Mouse (Mus musculus) liver, postnatal 0 days (tissue): Measurements from ENCODE around the gene Cdk7. TPM values are rescaled to one million over a fixed set of nuclear protein-coding genes. Genes with fewer than 3 reads are reported as not detected.

Experiments used
- ATAC-seq: fragments of 200-750 bp; cut with Nextera tagmentation; 2 replicates; pipeline ENCODE4 v1.8.0; 2017; ENCODE audit warnings: mild to moderate bottlenecking, moderate library complexity
- DNase-seq: peaks from one replicate; pipeline ENCODE4 v3.0.0-alpha.2; 2016
- H3K27ac ChIP-seq: fragments of 300-500 bp; sonication (generic); 2 replicates; pipeline ENCODE4 v1.5.1; 2014; ENCODE audit warnings: antibody characterized with exemption, moderate library complexity, mild to moderate bottlenecking, low read depth
- H3K27me3 ChIP-seq: fragments of 300-500 bp; sonication (generic); 2 replicates; pipeline ENCODE4 v1.6.1; 2014; ENCODE audit warnings: low read length, control low read depth, mixed read lengths; ENCODE audit not compliant: insufficient read depth
- H3K36me3 ChIP-seq: fragments of 300-500 bp; sonication (generic); replicated peaks from 2 replicates; pipeline ENCODE4 v1.6.1; 2014; ENCODE audit warnings: mild to moderate bottlenecking, control low read depth, low read length, moderate library complexity, mixed read lengths; ENCODE audit not compliant: insufficient read depth
- H3K4me1 ChIP-seq: fragments of 300-500 bp; sonication (generic); 2 replicates; pipeline ENCODE4 v1.6.1; 2014; ENCODE audit warnings: antibody characterized with exemption, mild to moderate bottlenecking, control low read depth; ENCODE audit not compliant: insufficient read depth
- H3K4me2 ChIP-seq: fragments of 300-500 bp; sonication (generic); 2 replicates; pipeline ENCODE4 v1.6.1; 2014; ENCODE audit warnings: low read depth, mild to moderate bottlenecking, low read length, moderate library complexity, mixed read lengths
- H3K4me3 ChIP-seq: fragments of 300-500 bp; sonication (generic); 2 replicates; pipeline ENCODE4 v1.5.1; 2014; ENCODE audit warnings: low read depth, low read length
- H3K9ac ChIP-seq: fragments of 300-500 bp; sonication (generic); replicated peaks from 2 replicates; pipeline ENCODE4 v1.6.1; 2014; ENCODE audit warnings: mild to moderate bottlenecking, moderate library complexity
- H3K9me3 ChIP-seq: fragments of 300-500 bp; sonication (generic); 2 replicates; pipeline ENCODE4 v1.6.1; 2016; ENCODE audit warnings: mild to moderate bottlenecking, control low read depth, low read length, mixed read lengths
- CTCF ChIP-seq: sonication (generic); IDR thresholded peaks from 2 replicates; pipeline ENCODE4 v1.5.1; 2016; ENCODE audit warnings: antibody characterized with exemption, low read depth
- EP300 ChIP-seq: IDR thresholded peaks from 2 replicates; pipeline ENCODE4 v1.6.1; 2016; ENCODE audit warnings: antibody characterized with exemption, low read depth, mild to moderate bottlenecking
- WGBS: fragments of 180-500 bp; shearing (Covaris S2); extraction: QIAGEN DNeasy Blood & Tissue Kit; methylation state at CpG from one replicate; pipeline ENCODE4 v1.1.7; 2014; ENCODE audit not compliant: insufficient replicate concordance; 5-methylcytosine and 5-hydroxymethylcytosine counted together
- polyA plus RNA-seq: library from polyadenylated mRNA; unstranded; fragments of >200 nt; fragmentation: Nextera tagmentation; extraction: Ambion mirVana; gene quantifications from 2 replicates; pipeline ENCODE4 v1.2.1, GENCODE M21; 2015

The Cdk7 gene
- polyA plus RNA-seq, 1 experiment from 2014 or later: 25.0 TPM

DNA sequence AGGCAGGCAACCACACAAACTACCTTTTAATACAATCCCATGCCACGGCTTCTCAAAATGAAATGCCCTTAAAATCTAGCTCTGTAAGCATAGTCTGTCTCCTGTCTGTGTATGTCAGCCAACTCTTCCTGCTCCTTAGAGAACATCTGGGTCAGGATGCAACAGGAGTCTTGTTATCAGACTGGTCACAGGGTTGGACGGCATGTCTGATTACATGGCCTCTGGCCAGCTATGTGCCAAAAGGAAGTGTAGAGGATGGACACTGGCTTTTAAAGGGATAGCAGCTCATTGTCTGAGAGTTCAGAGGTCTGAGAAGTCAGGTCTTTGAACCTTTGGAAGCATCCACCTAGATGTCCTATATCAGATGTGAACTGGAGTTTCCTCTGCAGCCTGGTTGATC lies 24.6 kb upstream of the Cdk7 start:
- peaks cover 6% of the 10 kb centered on the region; the same call in 1 of the 2 replicates for H3K36me3 ChIP-seq
- H3K9me3 ChIP-seq: no peaks in the 10 kb centered on the region
- no peak for DNase-seq
- H3K4me1 ChIP-seq: peaks cover 17% of the 10 kb centered on the region; the same call in 1 of the 2 replicates
- 57% methylated on average over 2 of the region's 2 CpGs for WGBS
- no peaks in the 10 kb centered on the region for H3K27me3 ChIP-seq
- TF ChIP-seq EP300: peak; percentile 57; the same call in 1 of the 2 replicates
- TF ChIP-seq CTCF: no peak
- H3K27ac ChIP-seq: no peak overlapping the region
- no peak for ATAC-seq
- H3K9ac ChIP-seq: no peak overlapping the region
- no peak overlapping the region for H3K4me2 ChIP-seq
- no peak overlapping the region for H3K4me3 ChIP-seq

DNA sequence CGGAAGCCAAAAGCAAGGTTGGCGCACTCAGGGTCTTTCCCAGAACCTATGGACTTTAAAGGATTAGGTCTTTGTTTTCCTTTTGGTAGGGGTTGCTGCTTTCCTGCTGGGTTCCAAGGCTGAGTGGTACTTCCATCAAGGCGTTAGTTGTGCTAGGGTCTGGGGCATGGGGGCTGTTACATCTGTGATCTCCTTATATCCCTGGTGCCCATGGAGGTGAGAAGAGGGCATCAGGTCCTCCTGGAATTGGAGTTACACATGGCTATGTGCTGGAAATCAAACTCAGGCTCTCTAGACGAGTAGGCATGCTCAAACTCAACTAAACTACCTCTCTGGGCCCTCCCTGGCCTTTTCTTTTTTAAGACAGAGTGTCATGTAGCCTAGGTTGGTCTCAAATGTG lies 23.4 kb upstream of the Cdk7 start:
- TF ChIP-seq EP300 (no peak), CTCF (no peak)
- Histone ChIP-seq H3K36me3 (no peaks in the 10 kb centered on the region), H3K4me1 (peaks cover 22% of the 10 kb centered on the region; the same call in 1 of the 2 replicates), H3K9ac (no peak overlapping the region), H3K27ac (no peak overlapping the region), H3K27me3 (no peaks in the 10 kb centered on the region), H3K4me3 (no peak overlapping the region), H3K4me2 (no peak overlapping the region), H3K9me3 (no peaks in the 10 kb centered on the region)
- 82% methylated on average over 4 of the region's 4 CpGs for WGBS
- ATAC-seq (no peak), DNase-seq (no peak)

DNA sequence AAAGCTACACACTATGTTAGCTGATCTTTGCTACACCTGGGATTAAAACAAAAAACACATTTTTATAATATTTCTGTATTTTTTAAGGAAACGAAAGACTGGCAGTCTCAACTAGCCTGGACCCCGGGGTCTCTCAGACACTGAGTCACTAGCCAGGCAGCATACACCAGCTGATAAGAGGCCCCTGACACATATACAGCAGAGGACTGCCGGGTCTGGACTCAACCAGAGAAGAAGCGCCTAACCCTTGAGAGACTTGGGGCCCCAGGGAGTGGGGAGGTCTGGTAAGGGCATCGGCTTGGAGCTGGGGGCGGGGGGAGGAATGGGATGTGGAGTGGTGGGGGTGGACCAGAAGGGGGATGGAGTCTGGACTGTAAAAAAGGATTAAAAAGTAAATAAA lies 22.3 kb upstream of the Cdk7 start:
- DNase-seq: no peak
- H3K4me3 ChIP-seq: no peak overlapping the region
- no peak overlapping the region for H3K27ac ChIP-seq
- no peaks in the 10 kb centered on the region for H3K36me3 ChIP-seq
- 60% methylated on average over 6 of the region's 6 CpGs for WGBS
- H3K9ac ChIP-seq: no peak overlapping the region
- H3K4me1 ChIP-seq: peaks cover 22% of the 10 kb centered on the region; the same call in 1 of the 2 replicates
- no peaks in the 10 kb centered on the region for H3K27me3 ChIP-seq
- no peak overlapping the region for H3K4me2 ChIP-seq
- no peaks in the 10 kb centered on the region for H3K9me3 ChIP-seq
- no peak for TF ChIP-seq CTCF
- no peak for TF ChIP-seq EP300
- ATAC-seq: no peak

DNA sequence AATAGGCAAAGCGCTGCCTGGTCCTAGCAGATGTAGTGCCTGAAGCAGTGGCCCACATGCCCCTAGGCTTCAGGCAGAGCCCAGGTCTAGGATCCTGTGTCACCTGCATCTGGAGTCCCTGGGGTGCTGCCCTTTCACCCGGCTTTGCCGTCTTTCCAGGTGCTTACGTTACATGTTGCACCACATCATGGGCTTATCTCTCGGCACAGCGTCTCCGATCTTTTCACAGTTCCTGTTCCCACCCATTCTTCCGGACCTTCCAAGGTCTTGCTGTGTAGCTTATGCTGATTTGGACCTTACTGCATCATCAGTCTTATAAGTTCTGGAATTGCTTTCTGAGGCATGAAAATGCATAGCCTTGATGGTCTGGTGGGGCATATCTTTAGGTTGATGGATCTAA lies 21.8 kb upstream of the Cdk7 start:
- Histone ChIP-seq H3K27me3 (no peaks in the 10 kb centered on the region), H3K36me3 (no peaks in the 10 kb centered on the region), H3K27ac (no peak overlapping the region), H3K4me3 (no peak overlapping the region), H3K9ac (no peak overlapping the region), H3K4me1 (peaks cover 22% of the 10 kb centered on the region; the same call in 1 of the 2 replicates), H3K4me2 (no peak overlapping the region), H3K9me3 (no peaks in the 10 kb centered on the region)
- 60% methylated on average over 8 of the region's 8 CpGs for WGBS
- TF ChIP-seq EP300 (no peak), CTCF (no peak)
- ATAC-seq (peak; percentile 28; the same call in 1 of the 2 replicates), DNase-seq (no peak)

DNA sequence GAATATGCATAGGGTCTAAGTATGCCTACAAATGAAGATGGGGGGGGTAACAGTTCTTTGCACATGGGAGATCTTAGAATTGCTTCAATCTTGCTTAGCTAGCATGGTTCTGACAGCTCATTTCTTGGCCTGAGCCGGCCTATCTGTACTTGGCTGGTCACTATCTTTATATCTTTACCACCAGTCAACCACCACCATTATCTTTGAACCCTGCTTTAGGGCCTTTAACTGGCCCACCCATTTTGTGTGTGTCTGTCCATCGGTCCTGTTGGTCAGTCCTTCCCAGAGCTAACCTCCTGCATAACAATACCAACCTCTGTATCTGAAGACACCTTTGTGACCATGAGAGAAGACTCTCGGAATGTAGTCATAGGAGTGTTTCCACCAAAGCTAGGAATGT lies 20.7 kb upstream of the Cdk7 start:
- Histone ChIP-seq H3K36me3 (no peaks in the 10 kb centered on the region), H3K27me3 (no peaks in the 10 kb centered on the region), H3K4me1 (peaks cover 22% of the 10 kb centered on the region; the same call in 1 of the 2 replicates), H3K27ac (no peak overlapping the region), H3K4me2 (no peak overlapping the region), H3K4me3 (no peak overlapping the region), H3K9me3 (no peaks in the 10 kb centered on the region), H3K9ac (no peak overlapping the region)
- DNase-seq: no peak
- TF ChIP-seq EP300: no peak
- no peak for TF ChIP-seq CTCF
- no peak for ATAC-seq
- 66% methylated on average over 3 of the region's 3 CpGs for WGBS

DNA sequence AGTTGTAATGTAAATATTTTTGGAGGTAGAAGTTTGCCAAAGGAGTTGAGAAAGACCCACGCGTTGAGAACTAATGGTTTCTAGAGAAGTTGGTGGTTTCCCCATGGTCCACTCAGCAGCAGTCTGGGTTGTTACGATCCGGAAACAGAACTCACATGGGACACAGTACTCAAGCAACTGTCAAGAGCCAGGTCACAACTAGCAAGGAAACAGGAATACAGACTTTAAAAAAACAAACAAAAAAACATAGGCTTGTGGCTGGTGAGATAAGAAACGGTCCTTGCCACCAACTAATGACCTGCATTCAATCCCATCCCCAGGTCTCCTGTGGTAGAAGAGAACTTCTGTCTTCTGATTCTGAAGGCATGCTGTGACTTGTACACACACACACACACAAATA lies 20.1 kb upstream of the Cdk7 start:
- Histone ChIP-seq H3K4me2 (no peak overlapping the region), H3K27me3 (no peaks in the 10 kb centered on the region), H3K27ac (peak overlapping the region; percentile 51; the same call in 1 of the 2 replicates), H3K9ac (no peak overlapping the region), H3K9me3 (no peaks in the 10 kb centered on the region), H3K36me3 (no peaks in the 10 kb centered on the region), H3K4me1 (peaks cover 22% of the 10 kb centered on the region; the same call in 1 of the 2 replicates), H3K4me3 (no peak overlapping the region)
- DNase-seq (no peak), ATAC-seq (peak; percentile 18; the same call in 1 of the 2 replicates)
- WGBS: 43% methylated on average over 5 of the region's 5 CpGs
- TF ChIP-seq CTCF: no peak
- 0 out of 2 replicates have a peak, but pooled peaks have one; percentile 34 for TF ChIP-seq EP300
